Mouse (Mus musculus): ENCODE data around the gene Itga2b.

Gene Itga2b

DNA sequence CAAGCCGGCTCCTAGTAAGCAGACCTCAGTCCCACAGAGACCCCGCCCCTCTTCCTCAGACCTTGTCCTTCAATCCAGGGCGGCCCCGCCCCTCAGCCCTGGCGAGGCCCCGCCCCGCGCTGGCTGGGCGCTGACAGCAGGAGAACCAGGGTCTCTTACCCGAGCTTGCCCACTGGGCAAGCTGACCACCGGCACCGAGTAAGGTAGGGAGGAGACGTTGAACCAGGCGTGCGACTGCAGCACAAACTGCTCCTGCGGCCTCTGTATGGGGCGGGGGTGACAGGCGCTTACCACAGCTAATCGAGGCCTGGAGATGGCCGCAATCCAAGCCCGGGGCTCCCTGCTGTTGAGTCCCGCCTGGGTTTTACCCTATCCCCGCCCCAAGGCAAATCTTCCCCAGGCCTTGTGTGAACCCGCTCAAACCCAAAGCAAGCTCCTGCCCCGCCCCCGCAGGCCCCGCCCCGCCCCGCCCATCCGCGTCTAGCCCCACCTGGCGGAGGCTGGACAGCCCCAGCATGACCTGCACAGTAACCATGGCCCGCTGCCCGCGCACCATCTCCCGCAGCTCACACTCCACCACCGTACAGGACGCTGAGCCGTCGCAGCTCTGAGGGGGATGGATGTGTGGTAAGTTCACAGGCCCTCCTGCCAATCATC lies 14.1 kb downstream of the Itga2b start:
- DNase-seq, result peak; percentile 87

DNA sequence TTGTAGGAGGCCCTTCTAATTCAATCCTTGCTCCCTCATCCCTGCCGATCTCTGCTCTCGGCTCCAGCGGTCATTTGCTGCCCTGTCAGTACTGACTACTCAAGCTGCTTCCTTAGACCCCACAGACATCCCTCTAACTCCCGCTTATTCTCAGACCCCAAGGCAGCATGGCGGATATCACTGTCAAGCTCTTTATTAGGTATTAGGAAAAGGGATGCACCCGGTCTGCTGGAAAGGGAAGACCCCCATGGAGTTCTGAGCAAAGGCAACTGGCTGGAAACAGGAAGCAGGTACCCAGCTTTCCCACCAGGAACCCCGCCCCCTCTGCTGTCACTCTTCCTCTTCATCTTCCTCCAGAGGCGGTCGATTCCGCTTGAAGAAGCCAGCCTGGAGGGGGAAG lies 16.8 kb downstream of the Itga2b start:
- no peak for DNase-seq

- no peak for DNase-seq
These were observed 20.6 kb downstream of the Itga2b start for GRCm38 (mm10) chr11:102449043-102450008.

- no peak for DNase-seq
These were observed 21.6 kb downstream of the Itga2b start for GRCm38 (mm10) chr11:102448327-102448726.

DNA sequence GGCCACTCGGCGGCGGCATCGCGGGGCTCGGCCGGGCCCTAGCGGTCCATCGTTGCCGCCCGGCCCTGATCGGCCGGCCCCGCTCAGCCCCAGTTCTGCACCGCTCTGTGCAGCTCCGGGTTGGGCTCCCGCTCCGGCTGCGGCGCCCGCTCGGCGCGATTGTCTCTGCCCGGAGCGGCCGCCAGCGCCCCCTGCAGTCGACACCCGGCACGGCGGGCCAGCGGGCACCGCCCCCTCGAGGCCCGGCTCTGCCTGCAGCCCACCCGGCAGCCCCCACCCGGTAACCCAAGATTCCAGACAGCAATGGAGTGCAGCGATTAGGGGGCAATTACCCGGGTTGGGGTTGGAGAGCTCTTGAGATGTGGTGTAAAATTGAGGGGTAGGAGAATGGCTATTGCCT lies 22.4 kb downstream of the Itga2b start, which contains the start of gene Fam171a2:
Gene Fam171a2, minus strand, starts transcription at position 186 of the 400 bp plus-strand sequence.
- DNase-seq, result peak; percentile 75

GRCm38 (mm10) chr11:102446581-102447461 lies 23.1 kb downstream of the Itga2b start:
- no peak for DNase-seq

DNA sequence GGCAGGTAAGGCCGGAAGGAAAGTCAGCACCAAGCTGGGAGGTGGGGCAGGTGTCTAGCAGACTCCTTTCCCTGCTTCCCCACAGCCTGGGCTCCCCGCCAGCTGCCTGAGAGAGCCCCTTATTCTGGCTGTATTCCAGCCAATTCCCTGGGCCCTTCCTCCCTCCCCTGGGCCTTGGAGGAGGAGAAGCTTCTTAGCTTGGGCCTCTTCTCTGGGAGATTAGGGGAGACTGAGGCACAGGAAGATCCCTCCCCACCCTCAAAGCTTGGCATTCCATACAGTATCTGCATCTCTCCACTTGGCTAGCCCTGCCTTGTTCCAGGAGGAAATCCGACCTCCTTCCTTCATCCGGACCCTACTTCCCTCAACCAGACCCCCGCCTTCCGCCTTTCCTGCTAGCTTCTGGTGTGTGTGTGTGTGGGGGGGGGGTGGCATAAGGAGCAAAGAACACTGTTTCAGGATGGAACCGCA lies 24.0 kb downstream of the Itga2b start:
- DNase-seq, result no peak

DNA sequence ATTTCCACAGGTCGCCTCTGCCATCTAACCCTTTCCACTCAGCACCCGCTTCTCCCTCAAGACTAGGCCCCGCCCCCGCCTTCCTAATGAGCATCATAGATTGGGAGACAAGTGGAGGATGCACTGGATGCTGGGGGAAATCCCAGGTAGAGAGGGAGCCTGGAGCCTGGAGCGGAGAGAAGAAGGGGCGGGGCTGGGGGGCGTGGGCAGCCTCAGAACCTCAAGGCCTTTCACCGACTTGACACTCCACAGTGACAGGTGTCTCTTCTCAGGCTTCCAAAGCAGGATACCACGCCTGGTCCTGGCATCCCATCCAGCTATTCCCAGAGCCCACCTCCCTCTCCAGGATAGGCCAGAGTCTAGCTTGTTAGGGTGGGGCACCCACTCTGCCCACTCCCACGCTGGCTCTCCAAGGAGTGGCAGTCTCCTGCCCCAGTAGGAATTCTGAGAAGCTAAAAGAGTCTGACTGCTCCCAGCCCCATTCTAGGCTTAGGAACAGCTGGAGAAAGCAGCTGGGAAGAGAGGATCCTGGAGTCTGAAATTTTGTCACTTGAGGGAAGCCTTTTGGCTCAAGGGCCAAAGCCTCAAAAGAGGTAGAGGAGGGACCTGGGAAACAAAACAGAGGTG lies 24.5 kb downstream of the Itga2b start:
- DNase-seq, result no peak

DNA sequence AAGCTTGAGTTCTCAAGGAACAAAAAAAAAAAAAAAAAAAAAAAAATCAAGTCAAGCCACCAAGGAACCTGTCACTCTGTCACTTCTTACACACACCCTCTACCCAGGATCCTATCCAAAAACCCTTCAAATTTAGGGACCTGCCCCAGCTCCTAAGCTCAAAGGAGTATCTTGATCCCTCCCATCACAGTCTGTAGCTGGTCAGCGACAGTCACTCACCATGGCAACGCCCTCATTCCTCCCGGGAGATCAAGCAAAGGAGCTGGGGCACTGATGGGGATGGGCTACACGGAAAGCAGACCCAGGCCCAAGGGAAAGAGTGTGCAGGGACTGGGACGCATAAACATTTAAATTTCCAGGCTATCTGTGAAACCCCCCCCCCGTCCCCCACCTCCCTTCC lies 25.1 kb downstream of the Itga2b start:
- no peak for DNase-seq

DNA sequence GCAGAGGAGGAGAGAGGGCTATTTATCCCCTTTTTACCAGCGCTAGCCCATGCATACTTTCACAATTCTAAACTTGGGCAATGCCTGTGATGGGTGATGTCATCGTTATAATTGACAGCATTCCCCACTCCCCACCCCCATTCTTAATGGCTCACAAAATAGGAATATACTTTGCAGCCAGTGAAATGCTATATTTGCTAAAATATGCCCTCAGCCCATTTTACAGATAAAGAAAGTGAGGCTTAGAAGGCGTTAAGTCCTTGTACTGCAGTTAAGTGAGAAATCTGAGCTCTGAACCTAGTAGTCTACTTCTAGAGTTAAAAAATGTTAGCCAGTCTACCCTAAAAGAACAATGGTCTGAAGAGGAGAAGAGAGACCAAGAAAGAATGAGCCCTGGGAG lies 25.6 kb downstream of the Itga2b start:
- no peak for DNase-seq

DNA sequence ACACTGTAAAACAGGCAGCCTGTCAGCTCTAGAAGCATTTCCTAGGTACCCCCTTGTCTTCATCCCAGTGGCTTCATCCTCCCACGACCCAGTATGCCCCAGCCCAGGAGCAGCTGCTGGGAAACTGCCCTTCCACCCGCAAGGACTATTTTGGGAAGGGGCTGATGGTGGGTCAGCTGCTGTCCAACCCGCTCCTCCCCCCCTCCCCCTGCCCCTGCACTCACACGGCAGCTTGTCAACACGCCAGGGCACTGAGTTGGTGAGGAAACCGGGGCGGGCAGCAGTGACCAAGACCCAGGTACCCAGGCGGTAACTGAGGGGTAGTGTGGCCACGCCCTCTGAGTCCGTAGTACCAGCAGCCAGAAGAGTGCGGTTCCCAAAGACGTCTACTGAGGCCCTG lies 26.2 kb downstream of the Itga2b start:
- no peak for DNase-seq

DNA sequence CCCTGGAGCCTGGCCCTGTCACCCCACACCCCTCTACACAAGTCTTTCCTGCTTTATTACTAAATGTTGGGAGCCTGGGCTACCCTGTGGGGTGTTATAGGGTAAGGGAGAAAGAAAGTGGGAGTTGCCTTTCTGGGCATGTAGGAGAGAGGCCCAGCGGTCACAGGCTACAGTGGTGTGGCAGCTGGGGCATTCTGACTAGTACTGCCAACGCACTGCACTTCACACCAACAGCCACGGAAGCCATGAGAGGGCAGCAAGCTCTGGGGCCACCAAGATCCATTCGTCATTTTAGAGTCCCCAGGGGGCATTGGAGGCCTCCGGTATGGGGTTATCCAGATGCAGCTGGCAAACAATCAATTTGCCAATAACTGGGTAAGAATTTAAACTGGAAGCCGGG lies 27.8 kb downstream of the Itga2b start:
- DNase-seq, result no peak

- DNase-seq, result no peak
These were observed 28.5 kb downstream of the Itga2b start for GRCm38 (mm10) chr11:102441434-102441833.

DNA sequence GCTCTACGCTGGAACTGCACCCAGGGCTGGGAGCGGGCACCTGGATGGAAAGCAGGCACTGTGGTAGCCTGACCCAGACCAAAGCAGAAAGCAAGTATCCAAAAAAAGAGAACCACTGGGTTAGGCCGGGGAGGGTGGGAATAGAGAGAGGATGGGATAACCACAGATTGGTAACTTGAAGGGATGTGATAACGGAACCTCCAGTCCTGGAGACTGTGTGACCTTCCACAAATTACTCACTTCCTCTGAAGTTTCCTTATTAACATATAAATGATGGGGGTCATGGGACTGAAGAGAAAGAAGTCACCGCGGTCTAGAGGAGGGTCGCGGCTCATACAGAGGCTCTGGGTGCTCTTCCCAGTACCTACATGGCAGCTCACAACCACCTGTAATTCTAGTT lies 29.7 kb downstream of the Itga2b start:
- DNase-seq, result no peak

- DNase-seq, result no peak
These were observed 30.5 kb downstream of the Itga2b start for GRCm38 (mm10) chr11:102439093-102440082.

DNA sequence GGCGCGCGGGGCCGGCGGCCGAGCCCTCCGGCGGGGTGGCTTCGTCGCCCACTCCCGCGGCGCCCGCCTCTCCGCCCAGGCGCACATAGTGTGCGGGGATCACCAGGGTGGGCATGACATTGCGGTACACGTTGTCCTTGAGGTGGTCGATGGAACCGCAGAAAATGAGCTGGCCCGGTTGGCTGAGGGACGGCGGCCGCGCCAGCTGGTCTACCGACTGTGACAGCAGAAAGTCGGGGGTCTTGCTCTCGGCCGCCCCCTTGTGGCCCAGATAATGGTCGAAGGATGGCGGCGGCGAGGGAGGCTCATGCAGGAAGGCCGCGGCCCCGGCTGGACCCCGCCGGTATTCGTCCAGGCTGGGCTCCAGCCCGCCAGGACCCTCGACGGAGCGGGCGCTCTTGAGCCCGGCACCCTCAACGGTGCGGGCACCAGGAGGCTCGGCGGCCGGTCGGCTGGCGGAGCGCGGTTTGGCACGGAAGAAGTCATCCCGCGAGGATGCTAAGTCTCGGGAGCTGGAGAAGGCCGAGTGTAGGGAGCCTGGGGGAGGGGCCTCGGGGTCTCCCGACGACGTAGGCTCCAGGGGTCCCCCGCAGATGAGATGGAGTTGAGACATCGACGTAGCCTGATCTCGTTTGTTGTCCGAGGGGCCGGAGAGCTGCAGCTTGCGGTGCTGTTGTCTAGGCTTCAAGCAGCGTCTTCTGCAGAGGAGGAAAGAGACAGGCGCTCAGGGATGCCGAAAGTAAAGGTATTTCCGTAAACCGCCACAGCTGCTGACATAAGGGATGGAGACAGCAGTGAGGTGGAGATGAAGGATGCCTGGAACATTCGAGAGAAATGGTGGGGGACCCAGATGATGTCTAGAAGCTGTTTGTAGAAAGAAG lies 31.5 kb downstream of the Itga2b start:
- DNase-seq, result peak; percentile 82

GRCm38 (mm10) chr11:102437120-102438061 lies 32.5 kb downstream of the Itga2b start:
- DNase-seq, result peak; percentile 54

DNA sequence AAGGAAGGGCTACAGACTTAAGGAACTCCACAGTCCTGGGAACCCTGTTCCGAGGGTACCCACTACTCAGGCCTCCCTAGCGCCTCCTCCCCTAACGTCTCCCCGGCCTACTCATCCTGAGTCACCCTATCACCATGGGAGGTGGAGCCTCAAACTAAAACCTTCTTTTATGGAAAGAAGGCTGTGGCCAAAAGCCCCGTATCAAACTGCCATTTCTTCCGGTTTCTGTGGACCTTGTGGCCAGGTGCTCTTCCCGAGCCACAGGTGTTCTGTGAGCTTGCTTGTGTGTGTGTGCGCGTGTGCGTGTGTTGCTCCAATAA lies 33.5 kb downstream of the Itga2b start:
- no peak for DNase-seq
